Mouse (Mus musculus) pancreas, adult 10 weeks (tissue): ENCODE data around the gene Wdr86. TPM values are rescaled to one million over a fixed set of nuclear protein-coding genes. Genes with fewer than 3 reads are reported as not detected.

Experiments used
- polyA plus RNA-seq: library from polyadenylated mRNA; stranded (reverse); fragments of 350-450 nt; fragmentation: Illumina TruSeq; extraction: RNeasy Lipid Tissue Mini Kit (QIAGEN cat#74804); gene quantifications from one replicate; pipeline ENCODE4 v1.2.3, GENCODE M21; 2015; ENCODE audit warnings: low read depth, low replicate concordance; ENCODE audit not compliant: insufficient read depth

Wdr86 gene
- 0.65 TPM for polyA plus RNA-seq

GRCm38 (mm10) chr5:24730488-24730871 lies at the start of gene Wdr86:
Gene Wdr86 (minus strand): TSS chr5:24730727.

GRCm38 (mm10) chr5:24757816-24758215 lies 27.3 kb upstream of the Wdr86 start, which contains the start of gene Crygn:
Gene Crygn (minus strand): TSS chr5:24758008.

GRCm38 (mm10) chr5:24685366-24686093 lies 45.0 kb downstream of the Wdr86 start, which contains the start of gene Nub1:
Gene Nub1 (plus strand): TSS chr5:24685532.

Other genes starting within 250 kb of the Wdr86 start
- gene Gbx1, start 203.5 kb downstream of the Wdr86 start, polyA plus RNA-seq = not detected
- not detected for gene Asb10, start 189.7 kb downstream of the Wdr86 start, polyA plus RNA-seq
- gene 4931409K22Rik, start 173.9 kb downstream of the Wdr86 start, polyA plus RNA-seq = not detected
- 8.9 TPM for gene Abcf2, start 153.3 kb downstream of the Wdr86 start, polyA plus RNA-seq
- 20.5 TPM for gene Chpf2, start 144.0 kb downstream of the Wdr86 start, polyA plus RNA-seq
- 5.5 TPM for gene Smarcd3, start 106.3 kb downstream of the Wdr86 start, polyA plus RNA-seq
- 11.7 TPM for gene Nub1, start 45.2 kb downstream of the Wdr86 start, polyA plus RNA-seq
- gene Crygn, start 27.3 kb upstream of the Wdr86 start, polyA plus RNA-seq = not detected
- 15.5 TPM for gene Rheb, start 111.9 kb upstream of the Wdr86 start, polyA plus RNA-seq